In genomic region chr2:103906581-103907184, GRCm38 (mm10) we compare ENCODE assay signal across 11 mouse cellular contexts. TPM values are rescaled to one million over a fixed set of nuclear protein-coding genes. Genes with fewer than 3 reads are reported as not detected.
DNase-seq lines count a peak whose midpoint lies in the region; ATAC-seq and TF ChIP-seq lines count a peak whose summit lies in the region.
"Had no signal": no experiment of that assay in that cellular context is flagged by ENCODE, and none has a peak within 500 bp of the region (broad histone marks: within the 10 kb centered on the region; RNA-seq: fewer than 3 reads in every experiment).

No protein-coding gene starts in this region.

- ATAC-seq in lung, embryonic 14.5 days (ENCODE audit: insufficient read depth): peak; percentile 28; the same call in 1 of the 2 replicates
- ATAC-seq in limb, embryonic 13.5 days (ENCODE audit: low FRiP score, low read depth): no peak
- ATAC-seq in megakaryocyte, adult 5-6 weeks (ENCODE audit: poor library complexity, severe bottlenecking): peak; percentile 79
- ATAC-seq: inflammation-experienced regulatory T-cells, adult 6 months had no signal

- WGBS in lung, embryonic 14.5 days: 14% methylated on average over 2 of the region's 2 CpGs
- 13% methylated on average over 2 of the region's 2 CpGs for WGBS in lung, adult 2 months
- WGBS in limb, embryonic 13.5 days: 13% methylated on average over 2 of the region's 2 CpGs

- no peak for TF ChIP-seq CTCF in gastrocnemius, adult 2 months (IDR thresholded peaks at IDR 0.05)
- TF ChIP-seq CTCF in lung, embryonic 14.5 days (IDR thresholded peaks at IDR 0.05; ENCODE audit: low read depth): no peak
- no peak for TF ChIP-seq CTCF in lung, adult 2 months (IDR thresholded peaks at IDR 0.05; ENCODE audit: insufficient read depth, low read length)

- DNase-seq in gastrocnemius, adult 2 months: no peak
- no peak for DNase-seq in gastrocnemius, postnatal 14 days
- peak; percentile 67 for DNase-seq in lung, embryonic 14.5 days
- no peak for DNase-seq in lung, adult 2 months
- DNase-seq in spleen, postnatal 4 days (ENCODE audit: low spot score in 2 of 2): no peak
- no peak for DNase-seq in urinary bladder, adult 18-20 months (ENCODE audit: low spot score in 2 of 2)
- DNase-seq: B cell, adult 2 months; right cerebral cortex, postnatal 25 days had no signal

- H3K27me3 ChIP-seq in lung, embryonic 14.5 days (ENCODE audit: insufficient read depth, low read length): no peaks in the 10 kb centered on the region
- no peaks in the 10 kb centered on the region; the same call in 1 of the 2 replicates for H3K27me3 ChIP-seq in limb, embryonic 13.5 days

- no peak for TF ChIP-seq POLR2A in lung, adult 2 months (IDR thresholded peaks at IDR 0.05; ENCODE audit: borderline replicate concordance, extremely low read depth, low read depth, low read length)

- intact Hi-C loops in gastrocnemius, adult 2 months (cut with DNase I): no loop called here
- intact Hi-C loops in gastrocnemius, postnatal 14 days (cut with DNase I; ENCODE audit: low total_unique reads): no loop called here

- H3K4me1 ChIP-seq in lung, embryonic 14.5 days (ENCODE audit: insufficient read depth): no peaks in the 10 kb centered on the region; the same call in 1 of the 2 replicates
- H3K4me1 ChIP-seq in lung, adult 2 months (ENCODE audit: control insufficient read depth, insufficient read depth, low read length): peaks cover 15% of the 10 kb centered on the region
- peaks cover 21% of the 10 kb centered on the region for H3K4me1 ChIP-seq in limb, embryonic 13.5 days

- no peaks in the 10 kb centered on the region for H3K9me3 ChIP-seq in lung, embryonic 14.5 days (ENCODE audit: low read depth, low read length)
- H3K9me3 ChIP-seq in limb, embryonic 13.5 days: no peaks in the 10 kb centered on the region

- H3K9ac ChIP-seq in lung, embryonic 14.5 days: no peak overlapping the region
- H3K9ac ChIP-seq in limb, embryonic 13.5 days: no peak overlapping the region

- H3K27ac ChIP-seq in gastrocnemius, adult 2 months: 0 out of 2 replicates have a peak overlapping the region, but pooled peaks have one; percentile 16
- H3K27ac ChIP-seq in lung, embryonic 14.5 days (ENCODE audit: low read depth): peak overlapping the region; percentile 71
- peak overlapping the region; percentile 48; the same call in 1 of the 2 replicates for H3K27ac ChIP-seq in limb, embryonic 13.5 days

- H3K4me2 ChIP-seq in lung, embryonic 14.5 days: no peak overlapping the region
- 0 out of 2 replicates have a peak overlapping the region, but pooled peaks have one; percentile 2 for H3K4me2 ChIP-seq in limb, embryonic 13.5 days (replicated peaks)

- H3K36me3 ChIP-seq in lung, embryonic 14.5 days (ENCODE audit: insufficient read depth): no peaks in the 10 kb centered on the region
- H3K36me3 ChIP-seq in limb, embryonic 13.5 days: no peaks in the 10 kb centered on the region

- H3K4me3 ChIP-seq in gastrocnemius, adult 2 months: no peak overlapping the region
- H3K4me3 ChIP-seq in lung, embryonic 14.5 days (ENCODE audit: low read depth, low read length): no peak overlapping the region
- no peak overlapping the region for H3K4me3 ChIP-seq in lung, adult 2 months (replicated peaks; ENCODE audit: extremely low read depth, low read depth, low read length)
- no peak overlapping the region for H3K4me3 ChIP-seq in limb, embryonic 13.5 days

RNA-seq across cellular contexts. Expression of gene Lmo2, which starts 51.1 kb away (rescaled TPM):
- 1 to 10 TPM; 4.1 to 7.0 TPM for total RNA-seq in gastrocnemius, adult 2 months (2021)
- 1 to 10 TPM; 7.0 to 9.1 TPM for total RNA-seq in gastrocnemius, postnatal 14 days (2021)
- polyA plus RNA-seq in lung, embryonic 14.5 days (2014; fragmentation: Nextera tagmentation; extraction: Ambion mirVana): 44.0 and 44.5 TPM in 2 replicates
- polyA plus RNA-seq in lung, adult 2 months (2012; rRNA removed): 47.8 and 51.7 TPM in 2 replicates
- 14.0 and 14.5 TPM in 2 replicates for polyA plus RNA-seq in limb, embryonic 13.5 days (2015; fragmentation: Nextera tagmentation; extraction: Ambion mirVana)
- total RNA-seq in megakaryocyte, adult 5-6 weeks (2015): 186 and 200 TPM in 2 replicates
- 92.3 and 100 TPM in 2 replicates for total RNA-seq in megakaryocyte, adult 5-6 weeks (2017)

Comparison
In these comparisons a context has a peak if more than half of its experiments do, and no peak if none do; other contexts are left out.
1. H3K27ac ChIP-seq: peak in every context shown above with its lines; median percentile 71 in lung, embryonic 14.5 days; 48 in limb, embryonic 13.5 days; 16 in gastrocnemius, adult 2 months.
2. RNA of gene Lmo2, which starts 51.1 kb away (total RNA-seq): 92.3 to 200 TPM in megakaryocyte, adult 5-6 weeks; 7.0 to 9.1 TPM in gastrocnemius, postnatal 14 days and 4.1 to 7.0 TPM in gastrocnemius, adult 2 months; every median in the first group is over 4 times any median in the second.